Mouse (Mus musculus) brain, embryonic 18.5 days (tissue): Measurements from ENCODE around the gene Efcc1.

ENCODE experiments used
- DNase-seq: peaks from one replicate; pipeline ENCODE4 v3.0.0-alpha.2; 2012; ENCODE audit warnings: low read depth, low spot score

Gene Efcc1

GRCm38 (mm10) chr6:87779174-87780165, 48.8 kb downstream of the Efcc1 start:
- no peak for DNase-seq

DNA sequence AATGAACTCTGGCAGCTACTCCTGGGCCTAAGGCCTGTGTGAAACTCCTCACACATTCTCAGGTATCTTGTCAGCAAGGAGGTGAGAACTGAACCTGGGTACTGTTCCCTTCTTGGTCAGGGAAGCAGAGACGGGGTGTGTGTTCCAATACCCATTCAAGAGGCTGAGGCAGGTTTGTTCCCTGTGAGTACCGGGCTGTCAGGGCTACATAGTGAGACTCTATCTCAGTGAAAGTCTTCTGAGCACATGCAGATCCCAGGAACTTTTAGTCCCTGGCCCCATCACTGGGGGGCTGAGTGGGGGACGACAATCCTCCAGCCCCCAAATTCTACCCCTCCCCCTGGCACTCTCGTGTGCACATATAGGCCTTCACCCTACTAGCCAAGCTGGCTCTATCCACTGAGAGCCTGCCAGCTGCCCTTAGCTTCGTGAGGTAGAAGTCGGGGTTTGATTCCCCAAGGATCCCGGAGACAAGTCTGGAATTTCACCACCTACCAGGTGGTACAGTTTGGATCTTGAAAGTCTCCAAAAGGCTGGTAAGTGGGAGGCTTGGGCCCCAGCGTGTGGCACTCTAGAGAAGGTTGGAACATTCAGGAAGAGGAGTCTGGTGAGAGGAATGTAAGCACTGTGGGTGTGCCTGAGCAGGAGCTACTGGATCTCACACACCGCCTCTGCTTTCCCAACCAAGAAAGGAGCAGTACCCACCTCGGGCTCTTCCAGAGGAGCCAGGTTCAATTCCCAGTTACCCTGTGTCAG, 50.1 kb downstream of the Efcc1 start:
- DNase-seq, result no peak

GRCm38 (mm10) chr6:87784033-87784432, 53.4 kb downstream of the Efcc1 start:
- DNase-seq, result no peak

DNA sequence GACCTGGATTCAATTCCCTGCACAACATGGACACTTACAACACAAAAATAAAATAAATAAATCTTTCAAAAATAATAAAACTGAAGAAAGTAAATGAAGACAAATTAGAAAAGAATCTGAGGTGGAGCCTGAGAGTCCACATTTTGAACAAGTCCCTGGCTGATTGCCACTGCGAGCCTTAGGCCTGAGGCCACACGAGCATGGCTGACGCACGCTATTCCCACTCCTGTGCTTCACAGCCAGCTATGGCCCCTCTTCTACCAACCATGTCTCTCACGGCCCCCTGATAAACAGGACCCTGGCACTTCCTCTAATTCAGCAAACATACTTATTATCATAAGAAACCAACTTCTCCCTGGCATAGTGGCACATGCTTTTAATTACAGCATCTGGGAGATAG, 56.0 kb downstream of the Efcc1 start:
- DNase-seq, result no peak

DNA sequence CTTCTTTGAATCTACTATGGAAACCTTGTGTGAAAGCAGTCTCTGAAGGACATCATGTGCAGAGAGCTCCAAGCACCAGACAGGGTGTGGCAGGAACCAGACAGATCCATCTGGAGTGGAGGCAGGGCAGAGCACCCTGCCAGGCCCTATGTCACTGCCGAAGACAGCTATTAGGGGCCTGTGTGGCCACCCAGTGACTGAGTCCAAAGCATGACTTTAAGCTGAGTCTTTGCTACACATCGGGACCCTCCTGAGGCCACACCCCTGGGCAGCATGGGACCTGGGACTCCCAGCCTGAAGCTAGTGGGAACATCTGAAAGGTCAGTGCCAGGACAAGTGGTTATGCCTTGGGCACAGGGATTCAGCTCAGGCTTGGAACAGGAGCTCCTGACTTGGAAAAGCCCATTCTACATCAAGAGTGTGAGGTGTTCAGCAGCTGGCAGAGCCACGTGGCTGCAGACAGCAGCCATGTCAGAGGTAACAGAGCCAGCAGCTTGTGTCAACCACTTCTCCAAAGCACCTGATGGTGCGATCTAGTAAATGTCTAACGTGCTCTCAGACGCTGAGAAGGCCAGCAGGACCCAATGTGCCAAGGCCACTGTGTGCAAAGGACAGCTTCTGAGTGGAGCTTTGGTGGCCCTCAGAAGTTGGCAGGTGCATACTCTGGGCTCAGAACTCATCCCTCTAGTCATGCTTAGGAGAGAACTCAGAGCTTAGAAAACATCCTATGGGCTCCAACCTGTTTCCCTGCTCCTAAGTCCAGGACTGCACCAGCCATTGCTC, 56.6 kb downstream of the Efcc1 start:
- DNase-seq, result no peak

- no peak for DNase-seq
These were observed 57.7 kb downstream of the Efcc1 start for GRCm38 (mm10) chr6:87788266-87788895.

DNA sequence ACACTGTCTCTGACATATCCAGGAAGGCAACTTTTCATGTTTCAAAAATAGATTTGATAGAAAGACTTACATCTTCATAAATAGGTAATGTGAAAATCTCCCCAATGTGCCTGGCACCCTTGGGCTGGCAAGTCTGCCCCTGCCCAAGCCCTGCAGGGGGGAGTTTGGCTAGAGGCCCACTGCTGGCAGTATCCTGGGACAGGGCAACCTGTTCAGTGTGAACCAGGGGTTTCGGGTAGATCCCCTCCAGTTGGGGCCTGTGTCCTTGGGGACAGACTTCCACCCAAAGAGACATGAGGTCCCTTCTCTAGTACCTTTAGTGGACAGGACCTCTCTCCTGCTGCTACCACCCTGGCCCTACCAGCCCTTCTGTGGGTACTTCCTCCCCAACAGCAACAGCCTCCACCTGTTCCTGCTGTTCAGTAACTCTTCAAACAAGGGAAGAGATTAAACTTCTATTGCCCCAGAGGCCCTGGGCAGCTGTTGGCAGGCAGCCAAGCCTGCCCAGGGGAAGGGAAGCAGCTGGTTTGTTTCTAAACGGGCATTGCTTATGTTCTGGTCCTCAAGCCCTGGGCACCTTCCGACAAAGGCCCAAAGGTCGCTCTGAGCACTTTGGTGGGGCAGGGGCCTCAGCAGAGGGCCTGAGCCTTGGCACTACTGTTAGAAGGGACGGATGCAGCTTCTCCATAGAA, 58.4 kb downstream of the Efcc1 start:
- DNase-seq, result no peak

- DNase-seq, result no peak
These were observed 59.1 kb downstream of the Efcc1 start for GRCm38 (mm10) chr6:87789791-87790190.

- DNase-seq, result no peak
These were observed 60.3 kb downstream of the Efcc1 start for GRCm38 (mm10) chr6:87790779-87791480.

- no peak for DNase-seq
These were observed 61.2 kb downstream of the Efcc1 start for GRCm38 (mm10) chr6:87791826-87792225.

DNA sequence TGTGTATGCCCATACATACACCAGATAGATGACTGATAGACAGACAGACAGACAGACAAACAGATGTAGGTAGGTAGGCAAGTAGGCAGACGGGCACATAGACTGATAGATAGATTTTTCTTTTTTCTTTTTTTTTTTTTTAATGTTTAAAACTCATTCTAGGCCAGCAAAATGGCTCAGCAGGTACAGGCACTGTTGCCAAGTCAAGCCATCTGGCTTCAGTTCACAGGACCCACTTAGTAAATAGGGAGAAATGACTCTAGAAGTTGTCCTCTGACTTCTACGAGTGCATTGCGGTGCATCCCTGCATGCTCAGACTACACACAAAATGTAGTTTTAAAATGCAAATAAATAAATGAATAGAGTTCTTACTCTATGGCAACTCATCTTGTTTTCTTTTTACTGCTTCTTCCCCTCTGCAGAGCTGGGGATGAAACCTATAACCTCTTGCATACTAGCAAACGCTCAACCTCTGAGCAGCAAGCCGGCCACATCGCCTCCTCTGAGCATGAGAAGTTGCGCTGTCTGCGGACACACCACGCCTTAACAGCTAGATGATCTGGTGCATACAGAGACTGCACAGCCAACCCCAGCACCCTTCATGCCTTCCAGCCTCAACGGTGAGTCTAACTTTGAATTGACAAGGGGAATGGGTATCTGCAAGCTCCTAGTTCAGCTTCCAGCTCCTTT, 63.3 kb downstream of the Efcc1 start:
- DNase-seq, result no peak

- no peak for DNase-seq
These were observed 64.9 kb downstream of the Efcc1 start for GRCm38 (mm10) chr6:87795385-87796150.

GRCm38 (mm10) chr6:87796251-87796880, 65.7 kb downstream of the Efcc1 start:
- no peak for DNase-seq

- no peak for DNase-seq
These were observed 66.7 kb downstream of the Efcc1 start for GRCm38 (mm10) chr6:87797321-87797720.

DNA sequence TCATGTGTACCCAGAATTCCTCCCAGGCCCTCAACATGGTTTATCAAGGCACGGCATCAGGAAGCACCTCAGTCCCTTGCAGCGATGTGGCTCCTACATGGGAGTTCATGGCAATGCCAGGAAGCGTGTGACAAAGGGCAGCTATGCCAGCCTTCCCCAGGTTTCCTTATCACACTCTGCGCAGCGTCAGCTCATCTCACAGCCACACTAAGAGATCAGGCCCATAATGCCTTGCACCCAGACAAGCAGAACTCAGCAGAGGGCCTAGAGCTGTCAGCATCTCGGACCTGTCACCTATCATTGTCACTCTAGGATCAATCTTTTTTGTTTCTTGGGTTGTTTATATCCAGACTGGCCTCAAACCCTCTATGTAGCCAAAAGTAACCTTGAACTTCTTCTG, 68.9 kb downstream of the Efcc1 start:
- no peak for DNase-seq

DNA sequence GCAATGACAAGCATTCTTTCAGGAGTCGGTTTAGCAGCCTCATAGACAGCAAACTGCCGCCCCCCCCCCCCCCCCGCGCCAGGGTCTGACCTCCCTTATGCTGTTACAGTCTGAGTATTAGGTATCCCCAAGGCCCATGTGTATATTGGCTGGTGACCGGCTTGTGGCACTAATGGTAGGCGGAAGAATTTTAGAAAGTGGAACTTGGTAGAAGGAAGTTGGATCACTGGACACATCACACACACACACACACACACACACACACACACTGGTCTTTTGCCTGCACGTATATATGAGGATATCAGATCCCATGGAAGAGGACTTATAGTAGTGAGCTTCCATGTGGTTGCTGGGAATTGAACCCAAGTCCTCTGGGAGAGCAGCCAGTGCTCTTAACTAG, 71.8 kb downstream of the Efcc1 start:
- DNase-seq, result no peak

- DNase-seq, result no peak
These were observed 73.4 kb downstream of the Efcc1 start for GRCm38 (mm10) chr6:87804036-87804435.

- DNase-seq, result no peak
These were observed 74.2 kb downstream of the Efcc1 start for GRCm38 (mm10) chr6:87804886-87805285.
